Mouse (Mus musculus) naive thymus-derived CD4-positive, alpha-beta T cell, adult 2 months (primary cell): ENCODE measurements at regions not wholly inside any gene's neighbourhood (a gene's known extent, or its start where the extent isn't known, plus 50 kb on each side); places are given as distances from the start of the nearest gene placed in this dataset.

Experiments used
- DNase-seq: peaks from one replicate; pipeline ENCODE4 v3.0.0-alpha.2; 2011; ENCODE audit warnings: low read depth

DNA sequence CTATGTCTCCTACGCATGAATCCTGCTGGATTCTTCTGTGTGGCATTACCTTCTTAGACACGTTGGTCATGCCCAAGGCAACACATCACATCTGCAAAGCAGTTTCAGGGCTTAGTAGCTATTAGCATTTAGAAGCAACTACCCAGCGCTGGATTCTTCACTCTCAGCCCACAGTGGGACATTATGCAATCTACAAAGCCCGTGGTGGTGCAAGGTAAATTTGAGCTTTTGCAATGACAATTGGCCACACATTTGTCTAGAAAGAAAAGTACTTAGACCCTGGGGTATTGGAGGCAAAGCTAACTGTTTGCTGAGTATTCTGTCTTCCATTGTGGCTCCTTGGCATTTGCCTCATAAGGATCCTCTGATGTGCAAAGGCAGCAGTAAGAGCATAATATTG is 144.5 kb upstream of the Krr1 start:
- DNase-seq: no peak

DNA sequence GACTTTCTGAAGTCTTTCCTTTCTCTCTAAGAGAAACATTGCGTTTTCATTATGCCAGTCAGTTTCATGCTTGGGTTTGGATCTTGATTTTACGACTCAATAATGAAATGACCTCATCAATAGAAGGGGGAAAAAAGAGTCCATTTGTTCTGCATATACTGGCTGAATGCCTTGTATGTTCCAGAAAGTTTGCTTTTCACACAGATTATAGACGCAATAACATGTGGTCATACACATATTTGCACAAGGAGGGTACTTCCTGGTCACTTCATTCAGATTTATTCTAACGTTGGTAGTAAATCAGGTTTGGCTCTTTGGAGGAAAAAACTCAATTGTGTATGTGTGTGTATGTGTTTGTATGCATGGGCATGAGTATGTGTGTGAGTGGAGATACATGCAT is 143.9 kb upstream of the Krr1 start:
- no peak for DNase-seq

GRCm38 (mm10) chr10:111829291-111829690 is 143.2 kb upstream of the Krr1 start:
- no peak for DNase-seq

GRCm38 (mm10) chr10:111831105-111831504 is 141.4 kb upstream of the Krr1 start:
- DNase-seq: no peak

- DNase-seq: no peak
These were observed 138.9 kb upstream of the Krr1 start for GRCm38 (mm10) chr10:111833611-111834010.

- no peak for DNase-seq
These were observed 138.2 kb upstream of the Krr1 start for GRCm38 (mm10) chr10:111834280-111834679.

DNA sequence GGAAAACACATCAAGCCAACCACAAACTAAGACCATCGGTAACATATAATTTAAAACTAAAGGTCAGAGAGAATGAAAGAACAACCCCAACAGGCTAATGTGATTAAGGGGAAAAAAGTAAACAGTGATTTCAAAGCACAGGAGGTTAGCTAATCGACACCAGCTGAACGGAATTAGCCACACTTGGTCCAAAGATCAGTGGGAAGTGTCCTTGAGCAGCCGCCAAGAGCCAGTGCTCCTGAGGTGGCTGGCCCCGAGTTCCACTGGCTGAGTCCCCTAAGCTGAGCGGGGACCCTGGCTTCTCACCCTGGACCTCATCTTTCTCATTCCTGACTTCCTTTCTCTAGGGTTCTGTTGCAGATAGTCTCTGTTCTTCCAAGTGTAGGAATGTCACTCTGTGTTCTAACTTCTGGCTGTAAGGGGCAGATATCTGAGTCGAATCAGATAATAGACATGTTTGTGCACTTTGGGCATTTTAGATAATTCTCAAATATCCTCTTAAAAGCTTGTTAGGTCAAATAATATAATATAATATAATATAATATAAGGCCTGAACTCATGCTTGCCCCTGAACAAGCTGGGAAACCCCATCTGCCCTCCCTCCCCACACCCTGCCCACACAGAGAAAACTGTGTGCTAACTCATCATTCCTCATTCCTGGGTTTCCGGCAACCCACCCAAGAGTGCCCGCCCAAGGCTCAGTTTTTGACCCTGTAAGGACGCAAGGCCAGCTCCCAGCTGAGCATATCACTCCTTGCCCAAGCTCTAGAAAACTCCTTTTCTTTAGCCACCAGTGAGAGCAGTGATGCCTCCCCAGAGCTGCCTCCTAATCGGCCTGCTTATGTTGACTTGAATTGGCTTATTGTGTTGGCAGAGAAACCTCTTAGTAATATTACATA is 137.3 kb upstream of the Krr1 start:
- DNase-seq: no peak

DNA sequence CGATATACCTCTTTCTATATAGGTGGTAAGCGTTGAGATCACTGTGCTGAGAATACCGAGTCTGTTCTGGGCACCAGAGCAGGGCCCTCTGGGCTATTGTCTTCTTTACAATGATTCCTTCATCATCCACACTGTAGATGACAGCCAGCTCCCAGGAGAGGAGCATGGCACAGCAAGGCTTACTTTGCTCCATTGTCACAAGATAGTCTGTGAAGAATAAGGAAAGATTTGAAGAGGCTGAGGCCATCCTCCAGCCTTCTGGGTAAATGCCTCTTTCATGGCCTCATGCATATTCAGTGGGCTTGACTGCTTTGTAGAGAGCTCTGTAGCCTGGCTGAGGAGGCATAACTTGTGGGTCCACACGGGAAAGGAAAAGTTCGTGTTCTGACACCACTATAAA is 136.3 kb upstream of the Krr1 start:
- no peak for DNase-seq

- no peak for DNase-seq
These were observed 135.7 kb upstream of the Krr1 start for GRCm38 (mm10) chr10:111836802-111837201.

- DNase-seq: no peak
These were observed 130.1 kb upstream of the Krr1 start for GRCm38 (mm10) chr10:111842321-111842775.

DNA sequence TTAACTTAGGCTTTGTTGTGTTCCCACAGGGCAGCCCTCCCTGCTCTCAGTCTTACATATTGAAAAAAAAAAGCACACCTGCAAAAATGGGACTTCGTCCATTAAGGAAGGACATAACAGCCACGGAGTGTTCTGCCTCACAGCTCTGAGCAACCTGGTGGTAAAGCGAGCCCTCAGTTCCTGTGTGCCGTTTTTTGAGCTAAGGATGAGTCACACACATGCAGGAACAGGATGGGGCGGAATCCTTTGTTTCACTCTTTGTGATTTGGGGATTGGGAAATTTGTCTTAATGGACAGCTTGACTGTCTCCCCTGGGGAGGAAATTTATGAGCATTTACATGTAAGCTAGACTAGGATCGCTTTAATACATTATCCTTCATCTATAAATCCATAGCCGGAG is 129.6 kb upstream of the Krr1 start:
- DNase-seq: no peak

DNA sequence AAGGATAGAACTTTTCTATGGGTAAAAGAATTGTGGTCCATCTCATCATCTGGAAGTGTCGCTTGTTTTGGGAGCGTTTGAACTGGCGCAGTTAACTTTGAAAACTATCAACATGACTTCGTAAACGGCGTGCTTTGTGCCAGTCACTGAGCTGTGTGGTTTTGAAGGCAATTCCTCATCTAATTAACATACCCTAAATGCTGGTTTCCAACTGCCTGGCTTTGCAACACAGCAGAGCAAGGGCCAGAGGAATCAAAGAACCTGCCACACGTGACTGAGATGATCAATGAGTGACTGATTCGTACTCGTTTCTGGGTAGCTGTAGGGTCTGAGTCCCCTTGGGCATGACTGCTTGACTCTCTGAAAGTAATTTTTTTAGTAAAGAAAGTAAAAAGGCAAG is 129.2 kb upstream of the Krr1 start:
- no peak for DNase-seq

DNA sequence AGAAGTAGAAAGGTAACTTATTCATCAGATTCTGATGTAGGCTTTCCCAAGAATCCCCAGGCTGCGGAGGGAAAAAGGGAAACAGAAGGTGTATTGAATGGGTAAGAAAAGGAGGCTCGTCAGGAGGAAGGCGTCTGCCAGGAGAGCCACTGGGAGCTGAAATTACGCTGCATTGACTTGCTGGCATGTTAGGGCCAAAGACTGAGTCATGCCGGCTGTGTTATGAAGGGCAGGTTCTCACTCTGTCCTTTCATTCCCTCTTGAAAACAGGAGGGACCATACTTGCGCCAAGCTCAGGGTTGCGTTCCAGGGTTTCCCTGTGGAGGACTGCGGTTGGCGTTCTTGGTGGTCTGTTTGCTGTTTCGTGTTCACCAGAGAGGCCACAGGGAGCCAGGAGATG is 128.3 kb upstream of the Krr1 start:
- DNase-seq: no peak

DNA sequence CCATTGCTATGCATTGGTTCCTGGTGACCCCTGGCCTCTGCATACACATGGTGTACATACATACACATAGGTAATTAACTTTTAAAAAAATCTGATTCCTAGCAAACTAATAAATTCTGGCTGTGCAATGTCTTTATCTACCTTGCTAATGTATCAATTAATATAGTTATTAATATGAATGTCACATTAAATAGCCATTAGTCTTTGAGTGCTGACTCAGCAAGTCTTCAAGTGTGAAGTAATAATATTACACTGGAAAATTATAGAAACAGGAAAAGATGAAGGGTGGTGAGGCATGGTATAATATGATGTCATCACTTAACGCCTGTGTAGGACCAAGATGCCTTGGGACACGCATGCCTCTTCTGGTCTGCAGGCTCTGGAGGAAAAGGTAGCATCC is 126.5 kb upstream of the Krr1 start:
- no peak for DNase-seq

DNA sequence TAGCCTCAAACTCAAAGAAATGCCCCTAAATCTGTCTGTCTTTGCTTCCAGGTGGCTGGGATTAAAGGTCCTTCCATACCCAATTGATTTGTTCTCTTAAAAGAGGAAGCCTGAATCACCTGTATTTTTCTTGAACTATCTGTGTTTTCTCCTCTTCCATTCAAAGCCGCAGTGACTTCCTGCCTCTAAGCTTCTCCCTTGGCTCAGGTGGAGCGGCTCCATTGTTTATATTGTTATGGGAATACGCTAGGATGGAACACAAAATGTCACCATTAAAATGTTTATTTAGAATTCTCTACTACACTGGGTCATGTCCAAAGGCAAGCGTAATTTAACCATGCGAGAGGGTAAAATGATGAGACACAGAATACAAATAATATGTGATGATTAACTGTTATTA is 118.2 kb upstream of the Krr1 start:
- no peak for DNase-seq

DNA sequence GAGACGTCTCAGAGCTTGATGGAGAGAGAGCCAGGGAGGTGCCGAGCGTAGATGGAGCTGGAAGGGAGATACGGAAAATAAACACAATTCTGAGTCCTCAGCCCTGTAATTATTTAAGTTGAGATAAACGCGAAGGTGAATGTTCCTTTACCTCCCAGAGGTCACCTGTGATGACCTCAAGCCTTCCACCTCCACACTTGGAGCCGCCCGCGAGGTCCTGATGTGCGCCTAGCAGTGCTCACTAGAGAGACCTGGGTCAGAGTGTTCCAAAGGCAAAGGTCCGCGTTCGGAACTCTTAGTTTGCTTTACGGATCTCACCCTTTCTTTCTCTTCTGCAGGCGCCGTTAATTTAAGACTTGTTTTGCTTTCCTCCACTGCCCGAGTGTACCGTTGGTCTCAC is 117.0 kb upstream of the Krr1 start:
- no peak for DNase-seq

- DNase-seq: no peak
These were observed 114.1 kb upstream of the Krr1 start for GRCm38 (mm10) chr10:111858403-111858802.

DNA sequence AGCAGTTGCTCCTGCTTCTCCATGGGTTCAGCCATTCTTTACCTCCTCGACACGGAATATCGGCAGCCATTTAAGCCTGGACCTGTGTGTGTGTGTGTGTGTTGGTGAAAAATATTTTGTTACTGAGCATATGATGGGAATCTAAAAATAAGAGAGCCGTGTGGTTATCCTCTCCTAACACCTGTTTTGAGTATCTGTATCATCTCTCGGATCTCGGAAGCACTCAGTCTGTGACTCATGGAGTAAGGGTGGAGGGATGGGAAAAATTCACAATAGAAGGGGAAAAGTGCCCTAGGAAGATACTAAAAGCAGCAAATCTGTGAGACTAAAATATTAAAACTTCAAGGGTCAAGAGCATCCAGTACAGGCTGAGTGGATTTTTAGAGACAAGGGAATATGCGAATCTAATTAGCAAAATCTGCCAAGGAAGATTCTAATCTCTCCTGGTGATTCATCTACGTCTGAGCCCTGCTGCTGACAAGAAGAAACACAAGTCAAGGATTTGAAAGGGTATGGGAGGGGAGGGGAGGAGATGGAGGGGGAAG is 107.1 kb upstream of the Krr1 start:
- DNase-seq: no peak

- DNase-seq: no peak
These were observed 105.4 kb upstream of the Krr1 start for GRCm38 (mm10) chr10:111867102-111867501.

DNA sequence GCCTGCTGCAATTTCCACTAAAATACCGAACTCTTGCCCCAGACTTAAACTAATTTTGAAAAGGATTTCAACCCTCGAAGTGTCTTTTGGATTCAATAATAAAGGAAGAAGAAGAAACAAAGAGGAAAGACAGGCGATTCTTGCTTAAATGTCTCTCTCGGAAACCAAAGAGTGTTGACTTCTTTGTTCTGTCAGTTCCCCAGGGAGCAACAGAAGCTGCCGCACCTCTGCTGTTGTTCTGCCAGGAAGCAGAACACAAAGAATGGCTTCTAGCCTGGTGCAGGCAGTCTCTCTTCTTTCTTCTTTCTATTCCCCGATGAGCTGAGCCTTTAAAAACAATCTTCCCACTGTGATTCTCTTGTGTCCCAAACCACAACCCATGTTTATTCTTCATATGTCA is 104.9 kb upstream of the Krr1 start:
- no peak for DNase-seq

- no peak for DNase-seq
These were observed 92.1 kb upstream of the Krr1 start for GRCm38 (mm10) chr10:111880354-111880753.

DNA sequence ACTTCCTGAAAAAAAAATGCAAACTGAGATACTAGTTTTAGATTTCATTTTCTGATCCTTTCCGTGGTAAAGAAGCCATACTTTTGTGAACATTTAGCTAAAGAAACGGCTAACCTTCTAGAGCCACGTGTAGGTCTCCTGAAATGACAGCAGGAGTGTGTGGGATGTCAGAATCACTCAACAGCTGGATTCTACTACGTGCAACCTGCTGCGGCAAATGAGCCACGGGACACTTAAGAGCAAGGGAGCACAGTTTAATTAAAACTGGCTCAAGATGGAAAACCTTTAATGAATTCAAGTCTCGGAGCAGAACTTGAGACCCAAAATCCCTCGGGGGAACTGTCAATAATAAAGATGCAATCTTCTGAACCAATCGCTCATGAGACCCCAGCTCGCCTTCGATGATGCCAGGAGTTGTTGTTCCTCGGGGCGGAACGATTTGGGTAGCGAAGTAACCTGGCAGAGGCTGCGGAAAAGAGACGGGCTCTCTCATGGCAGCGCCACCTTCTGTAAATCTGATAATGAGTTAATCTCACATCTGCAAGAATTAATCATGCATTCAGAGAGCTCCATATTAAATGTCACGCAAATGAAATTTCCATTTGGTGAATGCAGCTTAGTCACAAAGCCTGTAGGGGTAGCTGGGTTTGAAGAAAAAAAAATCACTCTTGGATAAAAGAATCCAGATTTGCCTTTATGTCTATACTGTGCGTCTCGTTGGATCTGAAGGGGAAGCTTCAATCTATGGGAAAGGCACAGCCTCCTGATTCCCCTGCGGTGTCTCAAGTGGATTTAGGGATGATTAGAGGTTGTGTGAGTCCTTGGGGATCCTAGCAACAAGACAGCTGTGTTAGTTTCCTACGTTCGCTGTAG is 90.9 kb upstream of the Krr1 start:
- no peak for DNase-seq

DNA sequence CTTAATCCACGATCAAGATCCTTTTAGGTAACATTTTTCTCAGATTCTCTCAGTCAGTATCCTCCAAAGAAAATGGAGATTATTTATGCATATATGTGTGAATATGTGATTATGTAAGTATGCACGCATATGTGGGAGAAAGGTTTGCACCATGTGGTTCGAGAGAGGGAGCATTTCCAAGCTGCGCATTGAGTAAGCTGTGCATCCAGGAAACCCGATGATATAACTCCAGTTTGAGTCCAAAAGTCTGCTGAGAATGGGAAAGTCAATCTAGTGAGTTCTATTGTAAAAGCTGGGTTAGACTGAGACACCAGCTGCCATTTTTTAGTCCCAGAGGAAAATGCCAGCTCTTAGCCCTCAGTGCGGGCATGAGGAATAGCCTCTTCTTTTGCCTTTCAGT is 89.9 kb upstream of the Krr1 start:
- DNase-seq: no peak
